Mouse (Mus musculus) lung, adult 18-20 months (tissue): Measurements from ENCODE around the gene Mreg.
"Not testable (repeated sequence)": the region's sequence is repeated elsewhere in the genome, so short reads cannot be mapped to it uniquely, and the experiment has no call there.

ENCODE experiments used
- DNase-seq, 2 experiments: peaks; one replicate each; pipeline ENCODE4 v3.0.0; 2022; ENCODE audit warnings: mixed read lengths in 2 of 2

The Mreg gene

DNA sequence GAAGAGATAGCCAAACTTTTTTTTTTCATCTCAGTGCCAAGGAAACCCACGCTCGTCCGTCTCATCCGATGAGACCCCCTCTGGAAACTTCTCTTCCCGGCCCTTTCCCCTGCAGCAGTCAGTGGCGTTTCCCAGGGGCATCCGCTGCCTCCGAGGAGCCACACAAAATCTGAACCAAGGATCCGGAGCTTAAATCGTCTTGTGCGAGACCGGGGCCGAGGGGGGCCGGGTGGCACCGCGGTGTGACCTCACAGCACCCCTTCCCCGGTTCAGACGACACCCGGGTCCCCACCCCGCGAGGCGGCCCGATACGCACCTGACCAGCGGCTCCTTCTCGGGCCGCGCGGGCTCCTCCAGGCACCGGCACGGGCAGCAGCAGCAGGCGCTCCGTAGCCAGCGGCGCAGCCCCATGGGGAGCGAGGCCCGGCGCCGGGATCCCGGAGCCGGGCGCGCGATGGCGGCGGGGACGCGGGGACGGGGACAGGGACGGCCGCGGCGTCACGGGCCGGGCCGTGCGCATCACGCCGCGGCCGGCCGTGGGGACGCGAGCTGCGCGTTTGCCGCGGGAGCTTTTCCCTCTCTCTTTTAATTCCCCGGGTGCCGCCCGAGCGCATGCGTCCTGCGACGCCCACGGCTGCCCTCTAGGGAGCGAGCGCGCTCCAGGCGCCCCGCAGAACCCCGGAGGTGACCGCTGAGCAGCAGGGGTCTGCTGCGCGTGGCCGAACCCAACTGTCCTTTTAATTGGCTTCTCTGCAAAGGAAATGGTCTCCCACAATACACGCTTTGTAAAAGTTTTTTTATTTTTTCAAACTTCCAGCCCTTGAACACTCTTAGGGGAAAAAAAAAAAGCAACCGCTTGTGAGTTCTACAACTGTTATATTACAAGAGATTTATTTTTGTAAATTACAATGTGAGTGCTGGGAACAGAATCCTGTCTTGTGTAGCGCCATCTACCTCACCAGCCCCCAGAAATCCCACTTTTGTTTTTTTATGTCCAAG lies at the start of gene Mreg:
Gene Mreg, minus strand, starts transcription at position 607 of the 999 bp plus-strand sequence.
- peak; percentile 61 to 67 for DNase-seq

DNA sequence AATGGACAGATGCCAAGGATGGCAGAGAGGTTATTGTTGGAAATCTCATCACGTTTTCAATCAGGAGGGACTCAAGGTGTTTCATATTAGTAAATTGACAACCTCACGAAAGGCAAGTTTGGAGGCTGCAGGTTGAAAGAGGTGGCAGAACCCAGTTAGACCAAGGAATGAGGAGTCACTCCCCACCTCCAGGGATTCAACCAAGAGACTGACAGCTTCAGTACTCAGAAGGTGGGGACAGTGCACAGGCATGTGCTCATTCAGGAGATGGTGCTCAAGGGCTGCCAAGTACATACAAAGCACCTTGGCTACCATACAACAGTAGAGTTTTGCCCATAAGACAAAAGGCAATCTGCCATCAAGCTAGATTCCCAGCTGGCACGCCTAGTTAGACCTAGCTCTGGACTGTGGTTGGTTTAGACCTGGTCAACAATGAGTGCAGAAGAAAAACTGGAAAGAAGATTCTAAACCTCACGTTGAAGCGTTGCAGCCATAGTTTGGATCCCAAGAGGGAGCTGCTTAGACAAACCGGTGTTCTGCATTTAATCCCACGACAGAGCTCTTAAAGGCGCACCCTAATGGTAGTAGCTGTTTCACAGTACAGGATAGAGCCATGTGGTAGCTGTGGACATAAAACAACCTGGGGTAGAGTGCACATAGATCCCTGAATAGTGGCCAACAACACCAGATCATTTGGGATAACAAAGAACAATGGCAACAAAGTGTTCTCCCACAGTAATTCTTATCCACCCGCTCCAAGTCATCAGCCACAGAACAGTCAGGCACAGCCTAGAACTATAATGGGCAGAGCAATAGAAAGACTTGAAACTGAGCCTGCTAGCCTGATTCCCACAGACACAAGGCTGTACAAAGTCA lies 44.5 kb upstream of the Mreg start:
- DNase-seq: no peak

GRCm38 (mm10) chr1:72255854-72256175 lies 43.7 kb upstream of the Mreg start:
- DNase-seq: peak in 1 of 2 experiments; percentile 14

DNA sequence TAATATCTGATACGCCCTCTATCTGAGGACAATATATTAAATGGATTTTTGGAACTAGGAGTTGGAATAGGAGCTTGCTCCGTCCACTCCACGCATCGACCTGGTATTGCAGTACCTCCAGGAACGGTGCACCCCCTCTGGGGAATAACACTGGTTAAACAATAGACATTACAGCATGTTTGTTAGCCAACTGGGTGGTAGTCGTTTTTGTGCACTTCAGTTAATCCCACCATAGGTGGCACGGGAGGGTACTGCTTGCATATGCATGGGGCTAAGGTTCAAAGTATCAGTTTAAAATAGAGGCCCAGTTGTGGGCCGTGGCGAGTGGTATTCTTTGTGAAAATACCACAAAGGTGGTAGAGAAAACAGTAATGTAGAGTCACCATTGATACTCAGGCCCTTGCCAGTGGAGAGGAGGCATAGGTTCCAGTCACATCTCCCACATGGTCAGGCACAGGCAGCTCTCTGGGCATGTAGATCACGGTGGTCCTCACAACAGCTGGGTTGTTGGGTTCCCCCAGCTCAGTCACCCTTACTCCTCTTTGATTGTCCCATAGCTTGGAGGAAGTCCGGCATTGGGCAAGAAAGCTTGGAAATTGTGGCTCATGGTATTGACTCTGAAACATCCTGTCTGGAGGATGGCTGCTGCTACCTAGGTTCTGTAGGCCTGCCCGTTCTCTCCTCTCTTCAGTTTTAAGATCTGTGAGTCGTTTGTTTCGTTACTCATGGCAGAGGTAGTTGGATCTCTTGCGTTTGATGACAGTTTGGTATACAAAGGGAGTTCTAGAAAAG lies 43.2 kb upstream of the Mreg start:
- peak; percentile 46 to 61 for DNase-seq

DNA sequence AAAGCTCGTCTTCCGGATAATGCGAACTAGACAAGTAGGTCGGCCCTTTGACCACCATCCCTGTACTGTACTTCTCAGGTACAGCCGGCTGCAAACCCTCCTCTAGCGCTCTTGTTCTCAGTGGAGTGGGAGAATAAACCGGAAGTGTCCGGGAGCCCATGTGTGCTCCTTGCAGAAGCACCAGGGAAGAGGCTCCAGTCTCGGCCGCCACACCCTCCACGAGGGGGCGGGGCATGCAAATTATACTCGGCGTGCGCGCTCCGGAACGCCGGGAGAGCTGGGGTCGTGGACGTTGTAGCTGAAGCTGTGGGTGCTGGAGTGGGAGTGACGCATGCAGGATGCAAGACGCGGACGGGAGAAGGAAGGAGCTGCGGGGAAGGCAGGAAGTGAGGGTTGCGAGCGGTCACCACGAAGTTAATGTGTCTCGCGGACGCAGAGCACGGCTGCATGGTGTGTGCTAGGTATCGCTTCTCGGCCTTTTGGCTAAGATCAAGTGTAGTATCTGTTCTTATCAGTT lies 42.5 kb upstream of the Mreg start:
- peak; percentile 87 to 91 for DNase-seq

DNA sequence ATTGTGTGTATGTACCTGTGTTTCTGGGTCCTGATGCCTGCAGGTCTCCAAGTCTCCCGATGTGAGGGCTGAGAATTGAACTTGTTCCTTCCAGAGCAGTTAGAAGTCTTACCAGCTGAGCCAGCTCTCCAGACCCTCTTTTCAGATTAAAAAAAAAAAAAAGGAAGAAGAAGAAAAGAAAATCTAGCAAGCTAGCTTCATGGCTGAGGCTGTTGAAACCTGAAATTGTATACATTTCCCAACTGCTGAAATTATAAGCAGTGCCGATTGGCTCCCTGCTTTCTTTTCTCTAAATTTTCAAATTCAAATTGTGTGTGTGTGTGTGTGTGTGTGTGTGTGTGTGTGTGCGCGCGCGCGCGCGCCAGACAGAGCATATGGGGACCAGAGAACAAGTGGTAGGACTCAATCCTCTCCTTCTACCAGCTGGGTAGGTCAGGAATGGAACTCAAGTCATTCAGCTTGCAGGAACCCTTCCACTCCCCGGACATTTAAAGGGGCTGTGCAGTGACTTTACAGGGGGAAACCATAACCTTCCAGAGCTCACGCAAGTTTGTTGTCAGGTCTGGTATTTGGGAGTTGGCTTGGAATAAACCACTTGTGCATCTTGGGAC lies 41.9 kb upstream of the Mreg start:
- DNase-seq: no peak

DNA sequence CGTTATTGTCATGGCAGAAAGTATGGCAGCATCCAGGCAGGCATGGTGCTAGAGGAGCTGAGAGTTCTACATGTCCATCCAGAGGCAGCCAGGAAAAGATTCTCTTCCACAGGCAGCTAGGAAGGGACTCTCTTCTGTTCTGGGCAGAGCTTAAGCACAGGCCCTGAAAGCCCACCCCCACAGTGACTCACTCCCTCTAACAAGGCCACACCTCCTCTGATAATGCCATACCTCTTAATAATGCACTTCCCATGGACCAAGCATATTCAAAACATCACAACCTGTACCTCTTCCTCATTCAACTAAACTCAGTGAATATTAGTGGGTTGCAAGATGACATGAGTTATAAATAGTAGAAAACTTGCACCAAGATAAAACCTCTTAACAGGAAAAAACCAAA lies 39.7 kb upstream of the Mreg start:
- no peak for DNase-seq

DNA sequence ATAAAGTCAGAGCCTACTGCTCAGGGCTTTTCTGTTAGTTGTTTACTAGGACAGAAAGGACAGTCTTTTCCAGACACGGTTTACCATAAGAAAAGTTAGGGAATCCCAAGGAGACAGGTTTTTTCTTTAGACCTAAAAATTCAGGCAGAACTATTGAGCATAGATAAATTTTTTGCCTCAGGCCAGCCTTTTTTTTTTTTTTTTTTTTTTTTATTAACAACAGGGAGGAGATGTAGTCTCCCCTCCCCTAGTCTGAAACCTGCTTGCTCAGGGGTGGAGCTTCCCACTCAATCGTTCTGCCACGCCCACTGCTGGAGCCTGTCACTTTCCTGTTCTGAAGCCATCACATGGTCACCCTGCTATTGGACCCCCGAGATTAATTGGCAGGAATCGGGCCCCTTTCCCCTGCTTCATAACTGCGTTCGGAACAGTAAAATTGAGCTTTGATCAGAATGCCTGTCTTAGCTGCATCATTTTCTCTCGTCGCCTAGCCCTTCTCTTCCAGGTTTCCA lies 36.2 kb upstream of the Mreg start:
- DNase-seq: not testable (repeated sequence)

GRCm38 (mm10) chr1:72244317-72245036 lies 32.4 kb upstream of the Mreg start:
- no peak for DNase-seq

- DNase-seq: peak; percentile 94 to 97
Measured at GRCm38 (mm10) chr1:72243656-72244316, 31.7 kb upstream of the Mreg start.

- no peak for DNase-seq
Measured at GRCm38 (mm10) chr1:72242581-72243143, 30.6 kb upstream of the Mreg start.

GRCm38 (mm10) chr1:72239113-72239512 lies 27.0 kb upstream of the Mreg start:
- DNase-seq: not testable (repeated sequence)

DNA sequence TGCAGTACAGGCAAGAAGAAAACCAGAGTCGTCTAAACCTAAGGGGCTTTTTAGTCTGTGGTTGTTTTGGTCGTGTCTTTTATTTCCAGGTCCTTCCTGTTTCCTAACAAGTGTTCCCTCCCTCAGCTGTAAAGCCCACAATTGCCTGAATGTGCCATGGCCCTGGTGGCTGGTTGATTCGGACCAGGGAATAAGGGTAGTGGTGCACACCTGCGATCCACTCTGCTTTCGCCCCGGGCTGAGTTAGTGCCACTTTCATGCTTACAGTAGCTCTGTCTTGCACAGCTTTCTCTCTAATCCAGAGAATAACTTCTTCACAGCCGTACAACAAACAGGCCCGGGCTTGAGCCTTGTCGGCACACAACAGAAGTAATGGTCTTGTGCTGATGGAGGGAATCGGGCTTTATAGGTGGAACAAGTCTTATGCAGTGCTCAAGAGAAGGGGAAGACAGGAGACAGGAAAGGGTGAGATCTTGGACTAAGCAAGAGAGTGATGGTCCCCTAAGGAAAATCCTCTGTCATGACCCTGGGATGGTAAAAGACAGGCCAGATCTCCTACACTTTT lies 26.0 kb upstream of the Mreg start:
- no peak for DNase-seq

DNA sequence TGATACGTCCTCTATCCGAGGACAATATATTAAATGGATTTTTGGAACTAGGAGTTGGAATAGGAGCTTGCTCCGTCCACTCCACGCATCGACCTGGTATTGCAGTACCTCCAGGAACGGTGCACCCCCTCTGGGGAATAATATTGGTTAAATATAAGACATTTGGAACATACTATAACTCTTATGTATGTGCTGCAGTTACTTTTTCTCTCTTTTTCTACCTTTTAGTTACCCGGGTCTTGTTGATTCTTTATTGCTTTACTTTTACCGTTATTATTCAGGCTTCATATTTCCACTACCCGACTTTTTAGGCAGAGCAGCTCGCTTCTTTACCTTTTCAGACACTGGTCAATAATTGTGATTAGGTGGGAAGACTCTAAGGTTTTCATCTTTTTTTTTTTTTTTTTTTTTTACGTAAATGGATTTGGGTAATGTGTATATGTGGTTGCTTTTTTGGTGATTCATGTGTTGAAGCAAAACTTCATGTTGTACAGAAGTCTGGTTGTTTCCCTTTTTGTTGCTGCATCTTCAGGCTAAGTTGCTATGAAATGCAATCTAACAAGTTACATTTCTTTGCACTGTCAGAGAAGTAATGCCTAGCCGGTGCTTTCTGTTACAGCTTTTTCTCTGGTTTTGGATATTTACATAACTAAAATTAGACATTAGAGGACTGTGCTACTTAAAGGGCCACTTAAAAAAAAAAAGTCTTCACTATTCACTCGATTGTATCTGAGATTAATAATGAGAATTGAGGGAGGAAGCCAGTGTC lies 25.1 kb upstream of the Mreg start:
- peak; percentile 26 to 46 for DNase-seq

- DNase-seq: peak; percentile 77 to 80
Measured at GRCm38 (mm10) chr1:72236363-72237006, 24.4 kb upstream of the Mreg start.

- not testable (repeated sequence) for DNase-seq
Measured at GRCm38 (mm10) chr1:72232592-72232991, 20.5 kb upstream of the Mreg start.

DNA sequence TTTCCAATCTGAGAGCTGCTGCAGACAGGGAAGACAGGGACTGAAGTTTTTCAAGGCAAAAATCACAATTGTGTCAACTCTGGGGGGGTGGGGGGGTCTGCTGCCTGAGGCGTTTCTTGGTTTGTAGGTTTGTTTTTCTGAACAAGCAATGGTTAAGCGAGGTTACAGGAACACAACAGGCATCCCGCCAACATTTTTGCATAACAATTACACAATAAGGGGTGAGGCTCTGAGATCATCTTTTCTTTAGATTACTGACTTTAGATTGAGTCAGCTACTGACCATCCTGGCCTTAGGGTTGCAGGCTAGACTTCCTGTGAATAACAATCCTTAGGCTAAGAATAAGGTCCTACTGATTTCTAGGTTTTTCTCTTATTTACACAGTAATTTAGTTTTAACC lies 16.9 kb upstream of the Mreg start:
- DNase-seq: peak in 1 of 2 experiments; percentile 40

- DNase-seq: no peak
Measured at GRCm38 (mm10) chr1:72227546-72227945, 15.4 kb upstream of the Mreg start.
